Mouse (Mus musculus) embryonic fibroblast, embryonic 13.5 days (primary cell): ENCODE results near the gene Mtss1l.

Experiments used
- CTCF ChIP-seq: IDR thresholded peaks from 2 replicates; pipeline ENCODE4 v1.5.1; 2011; ENCODE audit warnings: mild to moderate bottlenecking, control low read depth, low read length, moderate library complexity, borderline replicate concordance; ENCODE audit not compliant: insufficient read depth
- POLR2A ChIP-seq: IDR thresholded peaks from 2 replicates; pipeline ENCODE4 v1.6.1; 2011; ENCODE audit warnings: low read depth, mild to moderate bottlenecking, control low read depth, low read length, moderate library complexity

- TF ChIP-seq CTCF (no peak), POLR2A (no peak)
Measured at GRCm38 (mm10) chr8:110742452-110742818, 21.2 kb downstream of the Mtss1l start.
